Mouse (Mus musculus): Measurements from ENCODE around the gene Abhd17c. TPM values are rescaled to one million over a fixed set of nuclear protein-coding genes. Genes with fewer than 3 reads are reported as not detected.

Abhd17c gene
- polyA plus RNA-seq, 1 experiment from 2014 or later = 3.2 TPM

DNA sequence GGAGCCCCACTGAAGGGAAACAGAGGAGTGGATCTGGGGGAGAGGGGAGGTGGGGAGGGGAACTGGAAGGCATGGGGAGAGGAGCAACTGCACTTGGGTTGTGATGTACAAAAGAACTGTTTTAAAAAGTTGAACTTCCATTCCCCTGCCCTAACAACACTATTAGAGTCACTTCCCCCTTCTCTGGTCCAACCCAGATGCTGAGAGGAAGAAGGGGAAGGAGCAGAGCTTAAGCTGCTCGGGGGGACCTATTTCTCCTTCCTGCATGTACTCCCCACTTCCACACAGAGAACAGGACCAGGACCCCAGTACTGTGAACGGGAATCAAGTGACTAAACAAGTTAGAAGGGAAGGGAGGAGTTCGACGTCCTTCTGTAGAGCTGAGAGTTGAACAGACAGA, 11.9 kb upstream of the Abhd17c start:
- H3K36me3 ChIP-seq (ENCODE audit: control insufficient read depth, insufficient read depth) = no peaks in the 10 kb centered on the region
- peaks cover 3% of the 10 kb centered on the region for H3K4me1 ChIP-seq (ENCODE audit: control insufficient read depth, low read depth, low read length)
- H3K27me3 ChIP-seq (ENCODE audit: control insufficient read depth, insufficient read depth, low read depth, low read length) = no peaks in the 10 kb centered on the region
- H3K27ac ChIP-seq (ENCODE audit: low read length) = no peak overlapping the region
- ATAC-seq (ENCODE audit: low read depth) = no peak
- WGBS (ENCODE audit: insufficient replicate concordance) = 34% methylated on average over 4 of the region's 4 CpGs
- H3K9ac ChIP-seq (ENCODE audit: low read depth, low read length) = no peak overlapping the region
- H3K4me3 ChIP-seq (ENCODE audit: low read depth, low read length) = no peak overlapping the region
- no peak overlapping the region for H3K4me2 ChIP-seq (ENCODE audit: low read depth, low read length)
- H3K9me3 ChIP-seq (replicated peaks; ENCODE audit: control insufficient read depth, low read length) = no peaks in the 10 kb centered on the region

DNA sequence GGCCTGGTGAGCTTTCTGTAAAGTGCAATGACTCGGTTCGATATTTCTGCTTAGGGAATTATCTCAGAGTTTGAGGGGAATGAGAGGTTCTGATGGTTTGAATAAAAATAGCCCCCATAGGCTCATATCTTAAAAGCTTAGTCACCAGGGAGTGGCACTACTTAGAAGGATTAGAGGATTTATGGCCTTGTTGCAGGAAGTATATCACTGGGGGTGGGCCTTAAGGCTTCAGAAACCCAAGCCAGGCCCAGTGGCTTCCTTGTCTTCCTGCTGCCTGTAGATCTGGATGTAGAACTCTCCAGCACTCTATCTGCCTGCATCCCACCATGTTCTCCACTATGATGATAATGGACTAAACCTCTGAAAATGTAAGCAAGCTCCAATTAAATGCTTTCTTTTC, 7.7 kb upstream of the Abhd17c start:
- no peak overlapping the region for H3K27ac ChIP-seq (ENCODE audit: low read length)
- 67% methylated on average over 2 of the region's 2 CpGs for WGBS (ENCODE audit: insufficient replicate concordance)
- H3K9ac ChIP-seq (ENCODE audit: low read depth, low read length) = no peak overlapping the region
- H3K36me3 ChIP-seq (ENCODE audit: control insufficient read depth, insufficient read depth) = no peaks in the 10 kb centered on the region
- no peak for ATAC-seq (ENCODE audit: low read depth)
- H3K9me3 ChIP-seq (replicated peaks; ENCODE audit: control insufficient read depth, low read length) = no peaks in the 10 kb centered on the region
- H3K4me1 ChIP-seq (ENCODE audit: control insufficient read depth, low read depth, low read length) = peaks cover under 1% of the 10 kb centered on the region
- H3K27me3 ChIP-seq (ENCODE audit: control insufficient read depth, insufficient read depth, low read depth, low read length) = no peaks in the 10 kb centered on the region
- H3K4me3 ChIP-seq (ENCODE audit: low read depth, low read length) = no peak overlapping the region
- H3K4me2 ChIP-seq (ENCODE audit: low read depth, low read length) = no peak overlapping the region

DNA sequence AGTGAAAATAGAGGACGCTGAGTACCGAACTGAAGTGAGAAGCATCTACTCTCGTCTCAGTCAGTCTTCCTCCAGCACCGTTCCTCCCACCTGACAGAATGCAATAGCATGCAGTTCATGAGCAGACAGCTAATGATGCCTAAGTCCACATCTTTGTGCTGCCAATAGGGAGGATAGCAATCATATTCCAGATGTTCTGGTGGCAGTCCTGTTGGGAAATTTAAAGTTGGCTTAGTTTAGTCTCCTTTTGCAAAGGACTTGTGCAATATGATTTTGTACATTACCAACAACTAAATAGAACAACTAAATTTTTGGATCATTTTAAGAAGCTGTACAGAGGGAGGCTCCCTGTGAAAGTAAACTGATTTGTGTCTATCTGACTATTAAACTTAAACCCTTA, 2.1 kb upstream of the Abhd17c start:
- ATAC-seq (ENCODE audit: low read depth) = no peak
- no peak overlapping the region for H3K9ac ChIP-seq (ENCODE audit: low read depth, low read length)
- H3K4me2 ChIP-seq (ENCODE audit: low read depth, low read length) = no peak overlapping the region
- peaks cover 11% of the 10 kb centered on the region for H3K4me1 ChIP-seq (ENCODE audit: control insufficient read depth, low read depth, low read length)
- WGBS (ENCODE audit: insufficient replicate concordance) = 71% methylated on average over 4 of the region's 4 CpGs
- H3K27ac ChIP-seq (ENCODE audit: low read length) = no peak overlapping the region
- no peak overlapping the region for H3K4me3 ChIP-seq (ENCODE audit: low read depth, low read length)
- H3K27me3 ChIP-seq (ENCODE audit: control insufficient read depth, insufficient read depth, low read depth, low read length) = 0 out of 2 replicates have a peak, but pooled peaks cover 2% of the 10 kb centered on the region
- H3K9me3 ChIP-seq (replicated peaks; ENCODE audit: control insufficient read depth, low read length) = no peaks in the 10 kb centered on the region
- H3K36me3 ChIP-seq (ENCODE audit: control insufficient read depth, insufficient read depth) = no peaks in the 10 kb centered on the region

DNA sequence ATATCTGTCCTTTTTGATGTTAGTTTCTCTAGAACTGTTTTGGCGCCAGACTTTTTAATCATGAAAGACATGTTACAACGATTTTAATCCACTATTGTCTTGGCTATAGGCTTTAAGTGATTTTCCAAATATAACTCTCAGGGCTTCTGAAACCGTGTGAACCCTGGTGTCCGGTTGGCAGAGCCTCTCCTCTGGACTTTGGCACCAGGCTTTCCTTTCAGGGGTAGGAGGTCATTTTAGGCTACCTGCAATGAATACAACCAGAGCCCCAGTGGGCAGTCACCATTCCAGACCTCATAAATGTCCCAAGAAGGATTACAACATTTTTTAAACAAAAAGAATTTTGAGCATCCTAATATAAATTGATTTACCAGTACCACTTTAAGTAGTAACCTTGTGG, 1.1 kb upstream of the Abhd17c start:
- 66% methylated on average over 4 of the region's 4 CpGs for WGBS (ENCODE audit: insufficient replicate concordance)
- H3K4me3 ChIP-seq (ENCODE audit: low read depth, low read length) = no peak overlapping the region
- no peaks in the 10 kb centered on the region for H3K9me3 ChIP-seq (replicated peaks; ENCODE audit: control insufficient read depth, low read length)
- peaks cover 12% of the 10 kb centered on the region for H3K4me1 ChIP-seq (ENCODE audit: control insufficient read depth, low read depth, low read length)
- no peak overlapping the region for H3K9ac ChIP-seq (ENCODE audit: low read depth, low read length)
- ATAC-seq (ENCODE audit: low read depth) = no peak
- 0 out of 2 replicates have a peak, but pooled peaks cover 2% of the 10 kb centered on the region for H3K27me3 ChIP-seq (ENCODE audit: control insufficient read depth, insufficient read depth, low read depth, low read length)
- H3K4me2 ChIP-seq (ENCODE audit: low read depth, low read length) = peak overlapping the region; percentile 94
- no peaks in the 10 kb centered on the region for H3K36me3 ChIP-seq (ENCODE audit: control insufficient read depth, insufficient read depth)
- H3K27ac ChIP-seq (ENCODE audit: low read length) = no peak overlapping the region

DNA sequence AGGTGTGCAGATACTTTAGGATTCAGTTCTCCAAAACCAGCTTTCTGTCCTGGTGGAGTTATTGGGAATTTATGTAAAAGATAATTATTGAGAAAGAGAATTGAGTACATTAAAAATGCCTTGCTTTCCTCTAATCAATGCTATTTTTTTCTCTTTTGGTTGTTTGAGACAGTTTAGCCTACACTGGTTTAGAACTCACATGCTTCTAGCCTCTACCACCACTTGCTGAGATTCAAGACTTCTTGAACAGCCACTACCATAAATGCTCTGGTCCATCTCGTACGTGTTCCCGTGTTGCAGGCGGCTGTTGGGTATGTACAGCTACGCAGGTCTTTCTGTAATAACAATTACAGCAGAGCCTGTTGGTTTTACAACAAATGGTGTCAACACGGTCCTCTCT, 681 bp upstream of the Abhd17c start:
- Histone ChIP-seq H3K36me3 (ENCODE audit: control insufficient read depth, insufficient read depth) (no peaks in the 10 kb centered on the region), H3K4me3 (ENCODE audit: low read depth, low read length) (peak overlapping the region; percentile 88), H3K4me1 (ENCODE audit: control insufficient read depth, low read depth, low read length) (peaks cover 12% of the 10 kb centered on the region), H3K4me2 (ENCODE audit: low read depth, low read length) (peak overlapping the region; percentile 94), H3K27me3 (ENCODE audit: control insufficient read depth, insufficient read depth, low read depth, low read length) (0 out of 2 replicates have a peak, but pooled peaks cover 2% of the 10 kb centered on the region), H3K9me3 (replicated peaks; ENCODE audit: control insufficient read depth, low read length) (no peaks in the 10 kb centered on the region), H3K27ac (ENCODE audit: low read length) (no peak overlapping the region), H3K9ac (ENCODE audit: low read depth, low read length) (no peak overlapping the region)
- no peak for ATAC-seq (ENCODE audit: low read depth)
- WGBS (ENCODE audit: insufficient replicate concordance) = 65% methylated on average over 6 of the region's 6 CpGs

DNA sequence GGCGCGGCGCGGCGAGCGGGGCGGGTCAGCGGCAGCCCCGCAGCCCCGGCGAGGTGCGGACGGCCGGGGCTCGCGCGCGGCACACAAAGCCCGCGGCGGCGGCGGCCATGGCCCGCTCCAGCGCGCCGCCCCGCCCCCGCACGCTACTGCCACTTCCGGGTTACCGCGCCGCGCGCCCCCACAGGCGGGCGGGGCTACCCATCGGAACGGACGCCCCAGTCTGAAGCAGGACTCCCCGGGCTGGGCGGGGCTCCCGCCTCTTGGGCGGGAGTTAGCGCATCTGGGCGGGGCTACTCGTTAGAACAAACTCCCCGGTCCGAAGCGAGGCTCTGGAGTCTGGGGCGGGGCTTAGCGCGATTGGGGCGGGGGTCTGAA, 254 bp upstream of the Abhd17c start:
- H3K4me2 ChIP-seq (ENCODE audit: low read depth, low read length) = peak overlapping the region; percentile 94
- H3K4me3 ChIP-seq (ENCODE audit: low read depth, low read length) = peak overlapping the region; percentile 88
- H3K36me3 ChIP-seq (ENCODE audit: control insufficient read depth, insufficient read depth) = no peaks in the 10 kb centered on the region
- WGBS (ENCODE audit: insufficient replicate concordance) = under 1% methylated on average over 40 of the region's 55 CpGs
- peak overlapping the region; percentile 82 for H3K9ac ChIP-seq (ENCODE audit: low read depth, low read length)
- H3K27me3 ChIP-seq (ENCODE audit: control insufficient read depth, insufficient read depth, low read depth, low read length) = 0 out of 2 replicates have a peak, but pooled peaks cover 2% of the 10 kb centered on the region
- H3K9me3 ChIP-seq (replicated peaks; ENCODE audit: control insufficient read depth, low read length) = no peaks in the 10 kb centered on the region
- peaks cover 16% of the 10 kb centered on the region for H3K4me1 ChIP-seq (ENCODE audit: control insufficient read depth, low read depth, low read length)
- ATAC-seq (ENCODE audit: low read depth) = peak; percentile 94
- peak overlapping the region; percentile 82 for H3K27ac ChIP-seq (ENCODE audit: low read length)

DNA sequence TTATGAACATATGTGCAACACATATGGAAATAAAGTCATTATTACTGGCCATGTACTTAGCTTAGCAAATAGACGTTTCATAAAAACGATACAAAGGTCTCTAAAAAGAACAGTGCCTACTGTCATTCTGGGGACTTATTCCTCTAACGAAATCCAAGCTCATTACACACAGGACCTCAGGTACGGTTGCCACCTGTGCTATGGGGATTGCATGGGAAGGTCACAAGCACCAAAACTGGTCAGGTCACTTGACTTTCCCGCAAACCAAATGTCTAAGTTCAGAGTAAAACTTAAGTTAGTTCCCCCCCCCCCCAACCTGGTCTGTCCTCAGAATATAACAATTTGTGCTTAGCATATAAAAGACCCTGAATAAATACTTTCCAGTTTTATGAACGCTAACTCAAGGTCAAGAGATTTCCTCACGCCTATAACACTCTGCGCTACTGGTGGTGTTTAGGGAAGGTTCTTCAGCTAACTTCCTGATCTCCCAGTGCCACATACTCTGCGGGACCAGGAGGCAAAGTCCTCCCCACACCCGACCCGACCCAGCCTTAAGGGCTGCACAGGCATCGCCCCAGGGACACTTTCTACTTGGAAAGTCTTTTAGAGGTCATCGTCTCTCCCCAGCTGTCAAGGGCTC, 1.2 kb downstream of the Abhd17c start:
- WGBS (ENCODE audit: insufficient replicate concordance) = 7% methylated on average over 13 of the region's 13 CpGs
- peak overlapping the region; percentile 88 for H3K4me3 ChIP-seq (ENCODE audit: low read depth, low read length)
- H3K9ac ChIP-seq (ENCODE audit: low read depth, low read length) = peak overlapping the region; percentile 82
- peak overlapping the region; percentile 94 for H3K4me2 ChIP-seq (ENCODE audit: low read depth, low read length)
- H3K4me1 ChIP-seq (ENCODE audit: control insufficient read depth, low read depth, low read length) = peaks cover 18% of the 10 kb centered on the region
- H3K27ac ChIP-seq (ENCODE audit: low read length) = peak overlapping the region; percentile 82
- 0 out of 2 replicates have a peak, but pooled peaks cover 2% of the 10 kb centered on the region for H3K27me3 ChIP-seq (ENCODE audit: control insufficient read depth, insufficient read depth, low read depth, low read length)
- H3K36me3 ChIP-seq (ENCODE audit: control insufficient read depth, insufficient read depth) = no peaks in the 10 kb centered on the region
- no peak for ATAC-seq (ENCODE audit: low read depth)
- H3K9me3 ChIP-seq (replicated peaks; ENCODE audit: control insufficient read depth, low read length) = no peaks in the 10 kb centered on the region

DNA sequence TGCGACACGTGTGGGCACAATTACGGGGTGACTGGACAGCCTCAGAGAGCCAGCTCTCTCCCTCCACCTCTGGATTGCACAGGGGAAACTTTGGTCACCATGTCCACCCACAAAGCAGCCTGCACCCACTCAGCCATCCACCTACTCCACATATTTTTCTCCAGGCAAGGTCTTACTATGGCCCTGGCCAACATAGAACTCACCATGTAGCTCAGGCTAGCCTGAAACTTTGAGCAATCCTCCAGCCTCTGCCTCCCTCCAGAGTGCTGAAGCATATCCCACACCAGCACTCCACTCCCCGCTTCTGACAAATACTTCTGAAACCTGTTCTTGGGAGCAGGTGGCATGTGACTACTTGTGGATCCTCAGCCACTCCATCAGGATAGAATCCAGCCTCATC, 1.9 kb downstream of the Abhd17c start:
- Histone ChIP-seq H3K4me2 (ENCODE audit: low read depth, low read length) (peak overlapping the region; percentile 94), H3K4me1 (ENCODE audit: control insufficient read depth, low read depth, low read length) (peaks cover 22% of the 10 kb centered on the region), H3K36me3 (ENCODE audit: control insufficient read depth, insufficient read depth) (no peaks in the 10 kb centered on the region), H3K27me3 (ENCODE audit: control insufficient read depth, insufficient read depth, low read depth, low read length) (0 out of 2 replicates have a peak, but pooled peaks cover 2% of the 10 kb centered on the region), H3K9ac (ENCODE audit: low read depth, low read length) (no peak overlapping the region), H3K4me3 (ENCODE audit: low read depth, low read length) (peak overlapping the region; percentile 88), H3K9me3 (replicated peaks; ENCODE audit: control insufficient read depth, low read length) (no peaks in the 10 kb centered on the region), H3K27ac (ENCODE audit: low read length) (no peak overlapping the region)
- no peak for ATAC-seq (ENCODE audit: low read depth)
- 54% methylated on average over 4 of the region's 4 CpGs for WGBS (ENCODE audit: insufficient replicate concordance)

DNA sequence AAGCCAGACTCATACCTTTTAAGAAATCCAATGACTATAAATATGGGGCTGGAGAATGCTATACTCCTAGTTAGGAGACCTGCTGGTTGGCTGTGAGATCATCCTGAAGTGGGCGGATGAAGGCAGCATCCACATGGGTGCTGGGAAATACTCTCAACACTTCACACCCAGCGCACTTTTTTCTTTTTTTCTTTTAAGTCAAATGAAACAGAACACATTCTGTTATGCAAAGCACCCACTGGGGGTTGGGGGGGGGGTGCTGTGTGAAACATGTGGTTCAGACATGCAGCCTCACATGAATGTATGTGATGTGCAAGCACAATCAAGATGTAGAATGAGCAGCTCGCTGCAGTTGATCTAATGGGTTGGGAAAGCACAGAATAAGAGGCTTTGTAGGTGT, 2.8 kb downstream of the Abhd17c start:
- Histone ChIP-seq H3K4me2 (ENCODE audit: low read depth, low read length) (no peak overlapping the region), H3K27me3 (ENCODE audit: control insufficient read depth, insufficient read depth, low read depth, low read length) (0 out of 2 replicates have a peak, but pooled peaks cover 2% of the 10 kb centered on the region), H3K4me1 (ENCODE audit: control insufficient read depth, low read depth, low read length) (peaks cover 30% of the 10 kb centered on the region), H3K4me3 (ENCODE audit: low read depth, low read length) (no peak overlapping the region), H3K36me3 (ENCODE audit: control insufficient read depth, insufficient read depth) (no peaks in the 10 kb centered on the region), H3K9me3 (replicated peaks; ENCODE audit: control insufficient read depth, low read length) (no peaks in the 10 kb centered on the region), H3K27ac (ENCODE audit: low read length) (no peak overlapping the region), H3K9ac (ENCODE audit: low read depth, low read length) (0 out of 2 replicates have a peak overlapping the region, but pooled peaks have one; percentile 7)
- 71% methylated on average over 3 of the region's 3 CpGs for WGBS (ENCODE audit: insufficient replicate concordance)
- no peak for ATAC-seq (ENCODE audit: low read depth)

Data from liver, embryonic 16.5 days (tissue).